Mouse (Mus musculus) kidney, embryonic 14.5 days (tissue): ENCODE results near the gene Trp53inp2. TPM values are rescaled to one million over a fixed set of nuclear protein-coding genes. Genes with fewer than 3 reads are reported as not detected.

Experiments used
- ATAC-seq: fragments of 200-750 bp; cut with Nextera tagmentation; 2 replicates; pipeline ENCODE4 v1.8.0; 2017; ENCODE audit warnings: moderate number of reproducible peaks, mild to moderate bottlenecking, moderate TSS enrichment, moderate library complexity; ENCODE audit not compliant: low FRiP score, low TSS enrichment
- H3K27ac ChIP-seq: fragments of 300-500 bp; sonication (generic); 2 replicates; pipeline ENCODE4 v1.5.1; 2014; ENCODE audit warnings: low read depth, mild to moderate bottlenecking, low read length, moderate library complexity, mixed read lengths
- H3K27me3 ChIP-seq: fragments of 300-500 bp; sonication (generic); 2 replicates; pipeline ENCODE4 v1.6.1; 2014; ENCODE audit warnings: mild to moderate bottlenecking, low read length; ENCODE audit not compliant: control insufficient read depth, insufficient read depth
- H3K36me3 ChIP-seq: fragments of 300-500 bp; sonication (generic); 2 replicates; pipeline ENCODE4 v1.6.1; 2014; ENCODE audit warnings: low read length, mixed read lengths; ENCODE audit not compliant: control insufficient read depth, insufficient read depth
- H3K4me1 ChIP-seq: fragments of 300-500 bp; sonication (generic); 2 replicates; pipeline ENCODE4 v1.6.1; 2014; ENCODE audit warnings: low read length, mixed read lengths; ENCODE audit not compliant: control insufficient read depth, insufficient read depth
- H3K4me2 ChIP-seq: fragments of 300-500 bp; sonication (generic); replicated peaks from 2 replicates; pipeline ENCODE4 v1.6.1; 2014; ENCODE audit warnings: low read depth, mild to moderate bottlenecking, low read length
- H3K4me3 ChIP-seq: fragments of 300-500 bp; sonication (generic); 2 replicates; pipeline ENCODE4 v1.5.1; 2014; ENCODE audit warnings: mild to moderate bottlenecking, low read length
- H3K9ac ChIP-seq: fragments of 300-500 bp; sonication (generic); 2 replicates; pipeline ENCODE4 v1.6.1; 2014; ENCODE audit warnings: low read depth, mild to moderate bottlenecking, low read length, moderate library complexity
- H3K9me3 ChIP-seq: fragments of 300-500 bp; sonication (generic); 2 replicates; pipeline ENCODE4 v1.6.1; 2016; ENCODE audit warnings: low read length; ENCODE audit not compliant: control insufficient read depth
- WGBS: fragments of 180-500 bp; shearing (Covaris S2); extraction: QIAGEN DNeasy Blood & Tissue Kit; methylation state at CpG from one replicate; pipeline ENCODE4 v1.1.7; 2014; 5-methylcytosine and 5-hydroxymethylcytosine counted together
- polyA plus RNA-seq: library from polyadenylated mRNA; unstranded; fragments of >200 nt; fragmentation: Nextera tagmentation; extraction: Ambion mirVana; gene quantifications from 2 replicates; pipeline ENCODE4 v1.2.1, GENCODE M21; 2014

Trp53inp2 gene
- polyA plus RNA-seq: 12.7 and 17.5 TPM in 2 replicates

- Histone ChIP-seq H3K27ac (peak within 1 kb of the TSS; percentile 85), H3K27me3 (no peaks in the 10 kb centered on the region), H3K9me3 (no peaks in the 10 kb centered on the region), H3K4me3 (peak within 1 kb of the TSS; percentile 89), H3K4me2 (peak within 1 kb of the TSS; percentile 88), H3K9ac (peak within 1 kb of the TSS; percentile 92), H3K36me3 (no peaks in the 10 kb centered on the region), H3K4me1 (0 out of 2 replicates have a peak, but pooled peaks cover 7% of the 10 kb centered on the region)
- no peak for ATAC-seq
- WGBS: 42% methylated on average over 8 of the region's 8 CpGs
These were observed at the start of gene Trp53inp2 for GRCm38 (mm10) chr2:155380261-155381059. Gene Trp53inp2 (plus strand): TSS chr2:155381059.

GRCm38 (mm10) chr2:155331351-155331750, 49.5 kb upstream of the Trp53inp2 start:
- Histone ChIP-seq H3K4me1 (no peaks in the 10 kb centered on the region), H3K27ac (no peak overlapping the region), H3K4me2 (no peak overlapping the region), H3K36me3 (peaks cover 52% of the 10 kb centered on the region), H3K27me3 (no peaks in the 10 kb centered on the region), H3K4me3 (no peak overlapping the region), H3K9me3 (no peaks in the 10 kb centered on the region), H3K9ac (no peak overlapping the region)
- WGBS: 88% methylated on average over 4 of the region's 4 CpGs
- ATAC-seq: no peak

GRCm38 (mm10) chr2:155333421-155333820, 47.4 kb upstream of the Trp53inp2 start:
- 91% methylated on average over 1 of the region's 1 CpGs for WGBS
- Histone ChIP-seq H3K4me1 (no peaks in the 10 kb centered on the region), H3K4me3 (no peak overlapping the region), H3K36me3 (peaks cover 36% of the 10 kb centered on the region), H3K9ac (no peak overlapping the region), H3K9me3 (no peaks in the 10 kb centered on the region), H3K27me3 (no peaks in the 10 kb centered on the region), H3K27ac (no peak overlapping the region), H3K4me2 (no peak overlapping the region)
- ATAC-seq: no peak

GRCm38 (mm10) chr2:155335231-155335630, 45.6 kb upstream of the Trp53inp2 start:
- no peak overlapping the region for H3K27ac ChIP-seq
- H3K36me3 ChIP-seq: peaks cover 28% of the 10 kb centered on the region
- WGBS: 83% methylated on average over 1 of the region's 1 CpGs
- no peak overlapping the region for H3K4me3 ChIP-seq
- H3K9me3 ChIP-seq: no peaks in the 10 kb centered on the region
- H3K4me2 ChIP-seq: no peak overlapping the region
- H3K4me1 ChIP-seq: no peaks in the 10 kb centered on the region
- H3K9ac ChIP-seq: no peak overlapping the region
- no peaks in the 10 kb centered on the region for H3K27me3 ChIP-seq
- no peak for ATAC-seq

GRCm38 (mm10) chr2:155336254-155336653, 44.6 kb upstream of the Trp53inp2 start:
- ATAC-seq: no peak
- peaks cover 19% of the 10 kb centered on the region for H3K36me3 ChIP-seq

GRCm38 (mm10) chr2:155340166-155340565, 40.7 kb upstream of the Trp53inp2 start:
- ATAC-seq: no peak
- Histone ChIP-seq H3K4me1 (no peaks in the 10 kb centered on the region), H3K4me3 (no peak overlapping the region), H3K4me2 (no peak overlapping the region), H3K9me3 (no peaks in the 10 kb centered on the region), H3K9ac (no peak overlapping the region), H3K27ac (no peak overlapping the region), H3K27me3 (no peaks in the 10 kb centered on the region), H3K36me3 (peaks cover 15% of the 10 kb centered on the region; the same call in 1 of the 2 replicates)

More at GRCm38 (mm10) chr2:155336254-155336653, 44.6 kb upstream of the Trp53inp2 start:
- WGBS: 94% methylated on average over 3 of the region's 3 CpGs
- Histone ChIP-seq H3K4me3 (no peak overlapping the region), H3K27me3 (no peaks in the 10 kb centered on the region), H3K4me2 (no peak overlapping the region), H3K27ac (no peak overlapping the region), H3K9ac (no peak overlapping the region), H3K4me1 (no peaks in the 10 kb centered on the region), H3K9me3 (no peaks in the 10 kb centered on the region)

GRCm38 (mm10) chr2:155346670-155347069, 34.2 kb upstream of the Trp53inp2 start:
- Histone ChIP-seq H3K36me3 (peaks cover 20% of the 10 kb centered on the region; the same call in 1 of the 2 replicates), H3K4me3 (no peak overlapping the region), H3K27ac (no peak overlapping the region), H3K9me3 (no peaks in the 10 kb centered on the region), H3K27me3 (no peaks in the 10 kb centered on the region), H3K4me1 (no peaks in the 10 kb centered on the region), H3K4me2 (no peak overlapping the region), H3K9ac (no peak overlapping the region)
- ATAC-seq: no peak
- WGBS: 81% methylated on average over 1 of the region's 1 CpGs

GRCm38 (mm10) chr2:155354402-155354801, 26.5 kb upstream of the Trp53inp2 start:
- Histone ChIP-seq H3K4me3 (no peak overlapping the region), H3K36me3 (no peaks in the 10 kb centered on the region), H3K27me3 (no peaks in the 10 kb centered on the region), H3K9ac (no peak overlapping the region), H3K4me2 (no peak overlapping the region), H3K9me3 (no peaks in the 10 kb centered on the region), H3K4me1 (peaks cover 7% of the 10 kb centered on the region; the same call in 1 of the 2 replicates), H3K27ac (no peak overlapping the region)
- ATAC-seq: no peak
- 91% methylated on average over 3 of the region's 3 CpGs for WGBS

GRCm38 (mm10) chr2:155356971-155357591, 23.8 kb upstream of the Trp53inp2 start, which contains the start of gene Pigu:
Gene Pigu (minus strand): TSS chr2:155357430.
- peak within 1 kb of the TSS; percentile 74 for H3K4me2 ChIP-seq
- peak; percentile 98 for ATAC-seq
- no peaks in the 10 kb centered on the region for H3K27me3 ChIP-seq
- H3K27ac ChIP-seq: peak within 1 kb of the TSS; percentile 71
- no peaks in the 10 kb centered on the region for H3K9me3 ChIP-seq
- peaks cover 7% of the 10 kb centered on the region; the same call in 1 of the 2 replicates for H3K4me1 ChIP-seq
- peak within 1 kb of the TSS; percentile 78 for H3K9ac ChIP-seq
- H3K4me3 ChIP-seq: peak within 1 kb of the TSS; percentile 94
- WGBS: under 1% methylated on average over 38 of the region's 38 CpGs
- no peaks in the 10 kb centered on the region for H3K36me3 ChIP-seq
